Mouse (Mus musculus) neural tube, embryonic 14.5 days (tissue): ENCODE results near the gene Galp. TPM values are rescaled to one million over a fixed set of nuclear protein-coding genes. Genes with fewer than 3 reads are reported as not detected.
"Not testable (repeated sequence)": the region's sequence is repeated elsewhere in the genome, so short reads cannot be mapped to it uniquely, and the experiment has no call there.

ENCODE experiments used
- ATAC-seq: fragments of 200-750 bp; cut with Nextera tagmentation; 2 replicates; pipeline ENCODE4 v1.8.0; 2017; ENCODE audit warnings: low read depth, mild to moderate bottlenecking, moderate TSS enrichment, moderate library complexity
- H3K27ac ChIP-seq: fragments of 300-500 bp; sonication (generic); 2 replicates; pipeline ENCODE4 v1.5.1; 2014; ENCODE audit warnings: low read depth, mild to moderate bottlenecking, control low read depth, low read length, moderate library complexity, mixed read lengths
- H3K27me3 ChIP-seq: fragments of 300-500 bp; sonication (generic); 2 replicates; pipeline ENCODE4 v1.6.1; 2014; ENCODE audit warnings: low read length; ENCODE audit not compliant: control insufficient read depth, insufficient read depth
- H3K36me3 ChIP-seq: fragments of 300-500 bp; sonication (generic); 2 replicates; pipeline ENCODE4 v1.6.1; 2014; ENCODE audit warnings: low read length, mixed read lengths; ENCODE audit not compliant: control insufficient read depth, insufficient read depth
- H3K4me1 ChIP-seq: fragments of 300-500 bp; sonication (generic); 2 replicates; pipeline ENCODE4 v1.6.1; 2014; ENCODE audit warnings: low read length; ENCODE audit not compliant: control insufficient read depth, insufficient read depth
- H3K4me2 ChIP-seq: fragments of 300-500 bp; sonication (generic); 2 replicates; pipeline ENCODE4 v1.6.1; 2014; ENCODE audit warnings: mild to moderate bottlenecking, low read depth, low read length, control low read depth
- H3K4me3 ChIP-seq: fragments of 300-500 bp; sonication (generic); 2 replicates; pipeline ENCODE4 v1.5.1; 2014; ENCODE audit warnings: low read depth, low read length, control low read depth, mixed read lengths
- H3K9ac ChIP-seq: fragments of 300-500 bp; sonication (generic); replicated peaks from 2 replicates; pipeline ENCODE4 v1.6.1; 2014; ENCODE audit warnings: low read depth, mild to moderate bottlenecking, control low read depth, low read length, mixed read lengths
- H3K9me3 ChIP-seq: fragments of 300-500 bp; sonication (generic); 2 replicates; pipeline ENCODE4 v1.6.1; 2016; ENCODE audit warnings: low read length; ENCODE audit not compliant: control insufficient read depth
- WGBS: fragments of 180-500 bp; shearing (Covaris S2); extraction: QIAGEN DNeasy Blood & Tissue Kit; methylation state at CpG from one replicate; pipeline ENCODE4 v1.1.7; 2014; 5-methylcytosine and 5-hydroxymethylcytosine counted together
- polyA plus RNA-seq: library from polyadenylated mRNA; unstranded; fragments of >200 nt; fragmentation: Nextera tagmentation; extraction: Ambion mirVana; gene quantifications from 2 replicates; pipeline ENCODE4 v1.2.1, GENCODE M21; 2014

Galp gene
- polyA plus RNA-seq, 1 experiment from 2014 or later: not detected

DNA sequence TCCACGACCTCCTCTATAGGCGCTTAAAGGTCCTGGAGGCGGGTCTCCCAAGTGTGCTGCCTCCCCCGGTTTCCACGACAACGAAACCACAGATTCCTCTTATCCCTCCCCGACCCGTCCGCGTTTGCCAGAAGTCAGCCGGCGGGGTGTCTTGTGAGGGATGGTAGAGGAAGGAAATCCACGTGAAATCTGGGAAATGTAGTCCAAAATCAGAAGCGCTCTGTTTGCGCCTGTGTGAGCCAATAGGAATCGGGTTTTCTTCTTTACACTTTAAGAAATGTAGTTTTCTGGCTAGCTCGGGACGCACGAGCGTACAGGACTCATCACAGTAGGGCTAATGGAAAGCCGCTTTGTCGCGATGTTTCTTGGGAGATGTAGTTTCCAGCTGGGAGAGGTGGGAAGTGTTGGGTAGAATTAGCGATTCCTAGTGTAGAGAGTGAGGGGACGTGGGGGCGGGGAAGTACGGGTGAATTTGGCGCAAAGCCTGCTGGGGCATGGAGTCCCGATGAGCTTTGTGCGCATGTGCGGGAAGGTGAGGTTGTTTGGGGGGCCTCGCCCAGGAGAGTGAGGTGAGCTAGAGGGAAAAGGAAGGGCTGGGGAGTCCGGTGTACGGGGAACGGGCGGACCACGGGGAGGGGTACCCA, 24.8 kb upstream of the Galp start, which contains the start of gene Zfp444:
Gene Zfp444, plus strand, starts transcription at position 221 of the 644 bp plus-strand sequence.
- Histone ChIP-seq H3K4me2 (peak within 1 kb of the TSS; percentile 82), H3K4me1 (peaks cover 6% of the 10 kb centered on the region; the same call in 1 of the 2 replicates), H3K9ac (peak within 1 kb of the TSS; percentile 61), H3K27ac (peak within 1 kb of the TSS; percentile 84), H3K4me3 (peak within 1 kb of the TSS; percentile 61), H3K9me3 (no peaks in the 10 kb centered on the region), H3K36me3 (no peaks in the 10 kb centered on the region), H3K27me3 (no peaks in the 10 kb centered on the region)
- WGBS: under 1% methylated on average over 37 of the region's 37 CpGs
- ATAC-seq: peak; percentile 96

DNA sequence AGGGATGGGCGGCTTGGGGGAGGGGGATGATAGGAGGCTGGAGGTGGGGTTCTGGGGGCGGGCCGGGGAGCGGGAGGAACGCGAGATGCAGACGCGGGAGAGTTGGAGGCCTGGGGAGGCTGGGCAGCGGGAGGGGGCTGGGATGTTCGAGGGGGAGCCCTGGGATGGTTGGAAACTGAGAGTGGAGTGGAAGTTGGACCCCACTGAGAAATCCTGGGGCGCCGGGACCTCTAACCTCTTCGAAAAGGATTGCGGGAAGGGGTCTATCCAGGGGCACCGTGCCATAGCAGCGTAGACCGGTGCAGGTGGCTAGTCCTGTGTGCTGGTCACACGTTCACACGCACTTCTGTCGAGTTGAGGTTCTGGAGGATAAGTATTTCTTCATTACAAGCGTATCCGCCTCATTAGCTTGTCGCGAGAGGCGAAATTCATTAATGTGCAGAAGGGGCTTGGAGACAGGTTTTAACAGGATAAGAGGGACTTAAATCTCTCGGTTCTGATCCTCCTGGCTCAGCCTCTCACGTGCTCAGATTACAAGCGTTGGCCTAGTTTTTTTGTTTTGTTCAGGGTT, 24.1 kb upstream of the Galp start:
- Histone ChIP-seq H3K27ac (peak overlapping the region; percentile 23; the same call in 1 of the 2 replicates), H3K4me1 (peaks cover 6% of the 10 kb centered on the region; the same call in 1 of the 2 replicates), H3K9me3 (no peaks in the 10 kb centered on the region), H3K4me3 (peak overlapping the region; percentile 61), H3K27me3 (no peaks in the 10 kb centered on the region), H3K9ac (peak overlapping the region; percentile 61), H3K4me2 (peak overlapping the region; percentile 75), H3K36me3 (no peaks in the 10 kb centered on the region)
- ATAC-seq: peak; percentile 31
- WGBS: under 1% methylated on average over 28 of the region's 28 CpGs

DNA sequence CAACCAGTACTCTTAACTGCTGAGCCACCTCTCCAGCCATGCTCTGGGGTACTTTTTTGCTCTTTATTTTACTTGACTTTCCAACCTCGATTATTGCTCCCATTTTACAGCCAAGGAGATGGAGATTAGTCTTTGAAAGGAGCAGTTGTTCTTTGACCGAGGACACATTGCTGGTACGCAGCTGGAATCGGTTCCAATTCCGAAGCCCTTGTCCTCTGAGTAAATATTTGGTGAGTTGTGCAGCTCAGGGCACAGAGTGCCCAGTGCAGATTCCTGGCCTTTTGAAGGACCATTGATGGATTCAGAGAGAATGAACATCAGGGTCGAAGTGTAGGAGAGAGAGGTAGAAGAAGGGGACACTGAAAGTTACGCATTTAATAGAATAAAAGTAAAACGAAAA, 23.0 kb upstream of the Galp start:
- H3K4me1 ChIP-seq: peaks cover 6% of the 10 kb centered on the region; the same call in 1 of the 2 replicates
- WGBS: 86% methylated on average over 8 of the region's 8 CpGs
- no peak overlapping the region for H3K4me2 ChIP-seq
- no peak overlapping the region for H3K9ac ChIP-seq
- H3K27ac ChIP-seq: no peak overlapping the region
- no peak for ATAC-seq
- H3K4me3 ChIP-seq: no peak overlapping the region
- no peaks in the 10 kb centered on the region for H3K27me3 ChIP-seq
- no peaks in the 10 kb centered on the region for H3K9me3 ChIP-seq
- no peaks in the 10 kb centered on the region for H3K36me3 ChIP-seq

DNA sequence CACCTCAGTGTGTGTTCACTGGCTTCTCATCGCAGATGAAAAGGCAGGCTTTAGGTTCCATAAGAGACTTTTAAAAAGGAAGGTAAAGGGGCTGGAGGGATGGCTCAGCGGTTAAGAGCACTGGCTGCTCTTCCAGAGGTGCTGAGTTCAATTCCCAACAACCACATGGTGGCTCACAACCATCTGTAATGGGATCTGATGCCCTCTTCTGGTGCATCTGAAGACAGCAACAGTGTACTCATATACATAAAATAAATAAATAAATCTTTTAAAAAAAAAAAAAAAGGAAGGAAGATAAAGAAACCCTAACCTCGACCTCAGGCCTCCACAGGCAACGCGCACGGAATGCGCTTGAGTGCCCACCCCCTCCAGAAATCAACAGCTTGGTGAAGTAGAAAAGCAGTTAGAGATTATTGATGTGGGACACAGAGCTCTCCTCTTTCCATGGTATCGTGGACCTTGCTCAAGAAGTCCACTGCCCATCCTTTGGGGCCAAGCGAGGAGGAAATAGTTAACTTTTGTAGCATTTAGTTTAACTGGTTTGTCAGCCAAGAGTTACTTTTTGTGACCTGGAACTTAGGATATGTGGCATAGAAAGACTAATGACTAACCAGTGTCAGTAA, 22.4 kb upstream of the Galp start:
- not testable (repeated sequence) for H3K36me3 ChIP-seq, ATAC-seq, H3K9me3 ChIP-seq, H3K4me3 ChIP-seq, H3K9ac ChIP-seq, H3K27ac ChIP-seq, H3K27me3 ChIP-seq, H3K4me1 ChIP-seq, H3K4me2 ChIP-seq
- 88% methylated on average over 9 of the region's 9 CpGs for WGBS

DNA sequence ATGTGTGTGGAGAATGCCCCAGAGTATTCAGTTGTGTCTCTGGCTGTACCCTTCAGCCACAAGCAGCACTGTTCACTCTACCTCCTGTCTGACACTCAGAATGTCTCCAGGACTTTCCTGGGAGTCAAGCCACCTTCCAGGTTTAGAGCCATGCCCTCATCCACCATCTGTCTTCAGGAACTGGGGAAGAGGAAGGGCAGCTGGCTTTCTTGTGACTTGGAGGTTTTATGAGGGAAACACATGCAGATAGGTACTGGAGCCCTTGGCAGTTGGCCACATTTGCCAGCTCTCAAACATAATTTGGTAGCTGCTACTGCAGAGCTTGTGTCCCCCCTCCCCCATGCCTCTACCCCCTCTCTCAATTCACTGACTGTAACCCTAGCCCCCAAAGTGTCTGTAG, 17.9 kb upstream of the Galp start:
- Histone ChIP-seq H3K9me3 (no peaks in the 10 kb centered on the region), H3K9ac (no peak overlapping the region), H3K4me1 (no peaks in the 10 kb centered on the region), H3K4me2 (no peak overlapping the region), H3K27me3 (no peaks in the 10 kb centered on the region), H3K4me3 (no peak overlapping the region), H3K36me3 (0 out of 2 replicates have a peak, but pooled peaks cover 4% of the 10 kb centered on the region), H3K27ac (no peak overlapping the region)
- no peak for ATAC-seq

DNA sequence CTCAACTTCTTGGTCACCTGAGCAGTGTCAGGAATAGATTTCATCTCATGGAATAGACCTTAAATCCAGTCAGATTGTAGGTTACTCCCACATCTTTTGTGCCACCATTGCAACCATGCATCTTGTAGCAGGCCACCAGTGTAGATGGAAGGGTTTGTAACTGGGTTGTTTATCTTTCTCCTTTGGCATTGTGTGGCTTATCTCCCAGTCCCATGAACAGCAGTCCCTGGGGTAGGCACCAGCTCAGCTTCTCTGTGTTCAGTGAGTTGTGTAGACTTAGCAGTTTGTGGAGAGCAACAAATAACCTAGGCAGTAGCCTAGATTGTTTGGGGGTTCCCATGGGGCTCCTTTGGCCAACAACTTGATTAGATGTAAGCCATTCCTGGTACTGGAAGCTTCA, 14.0 kb upstream of the Galp start:
- H3K27me3 ChIP-seq: no peaks in the 10 kb centered on the region
- H3K27ac ChIP-seq: no peak overlapping the region
- no peak overlapping the region for H3K9ac ChIP-seq
- ATAC-seq: no peak
- H3K9me3 ChIP-seq: no peaks in the 10 kb centered on the region
- H3K36me3 ChIP-seq: peaks cover 26% of the 10 kb centered on the region; the same call in 1 of the 2 replicates
- no peak overlapping the region for H3K4me3 ChIP-seq
- H3K4me1 ChIP-seq: no peaks in the 10 kb centered on the region
- no peak overlapping the region for H3K4me2 ChIP-seq

DNA sequence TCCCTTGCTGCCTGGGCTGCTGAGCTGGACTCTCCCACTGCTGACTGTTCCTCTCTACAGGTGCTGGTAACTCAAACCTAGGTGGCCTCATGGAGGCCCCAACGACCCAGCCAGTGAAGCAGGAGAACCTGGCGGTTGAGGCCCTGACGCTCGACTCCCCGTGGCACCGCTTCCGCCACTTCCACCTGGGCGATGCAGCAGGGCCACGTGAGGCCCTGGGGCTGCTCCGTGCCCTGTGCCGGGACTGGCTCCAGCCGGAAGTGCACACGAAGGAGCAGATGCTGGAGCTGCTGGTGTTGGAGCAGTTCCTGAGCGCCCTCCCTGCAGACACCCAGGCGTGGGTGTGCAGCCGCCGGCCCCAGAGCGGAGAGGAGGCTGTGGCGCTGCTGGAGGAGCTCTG, 13.1 kb upstream of the Galp start:
- no peaks in the 10 kb centered on the region for H3K9me3 ChIP-seq
- H3K9ac ChIP-seq: no peak overlapping the region
- H3K4me1 ChIP-seq: no peaks in the 10 kb centered on the region
- H3K27ac ChIP-seq: no peak overlapping the region
- peaks cover 33% of the 10 kb centered on the region; the same call in 1 of the 2 replicates for H3K36me3 ChIP-seq
- 94% methylated on average over 19 of the region's 19 CpGs for WGBS
- ATAC-seq: no peak
- H3K4me2 ChIP-seq: no peak overlapping the region
- no peak overlapping the region for H3K4me3 ChIP-seq
- H3K27me3 ChIP-seq: no peaks in the 10 kb centered on the region

DNA sequence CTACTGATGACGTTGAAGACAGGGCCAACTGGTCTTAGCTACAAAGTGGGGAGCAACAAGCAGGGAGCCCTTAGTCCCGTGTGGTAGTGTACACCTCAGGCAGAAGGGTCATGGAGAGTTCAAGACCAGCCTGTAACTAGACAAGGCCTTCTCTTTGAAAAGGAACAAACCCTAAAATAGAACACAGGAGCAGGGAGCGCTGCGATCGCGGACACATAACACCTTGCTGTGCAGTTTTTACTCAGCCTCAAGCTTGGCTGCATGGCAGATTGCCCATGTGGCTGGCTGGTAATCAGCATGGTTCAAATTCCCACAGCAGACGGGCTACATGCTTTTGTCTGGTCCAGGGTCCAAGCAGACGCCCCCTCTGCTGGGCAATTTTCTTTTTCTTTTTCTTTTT, 12.4 kb upstream of the Galp start:
- Histone ChIP-seq H3K4me2 (no peak overlapping the region), H3K4me3 (no peak overlapping the region), H3K9ac (no peak overlapping the region), H3K27ac (no peak overlapping the region), H3K36me3 (peaks cover 36% of the 10 kb centered on the region; the same call in 1 of the 2 replicates), H3K4me1 (no peaks in the 10 kb centered on the region), H3K27me3 (no peaks in the 10 kb centered on the region), H3K9me3 (no peaks in the 10 kb centered on the region)
- ATAC-seq: no peak
- 92% methylated on average over 8 of the region's 8 CpGs for WGBS

DNA sequence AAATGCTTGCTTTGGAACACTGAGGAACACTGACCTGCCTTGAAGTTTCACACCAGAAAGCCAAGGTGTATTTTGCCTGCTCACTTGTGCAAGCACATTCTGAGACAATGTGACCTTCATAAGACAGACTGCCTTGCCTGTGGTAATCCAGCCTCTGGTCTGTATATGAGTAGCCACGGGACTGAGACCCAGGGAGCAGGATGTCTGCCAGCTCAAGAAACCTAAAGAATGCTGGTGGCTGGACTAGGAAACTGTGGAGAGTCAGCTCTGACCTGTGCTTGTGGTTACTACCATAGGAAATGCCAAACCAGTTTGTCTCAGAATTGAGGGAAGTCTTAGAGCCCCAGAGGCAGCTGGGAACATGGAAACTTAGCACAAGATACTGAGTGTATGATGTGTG, 11.5 kb upstream of the Galp start:
- WGBS: 96% methylated on average over 1 of the region's 1 CpGs
- no peaks in the 10 kb centered on the region for H3K9me3 ChIP-seq
- ATAC-seq: no peak
- no peaks in the 10 kb centered on the region for H3K27me3 ChIP-seq
- H3K9ac ChIP-seq: no peak overlapping the region
- no peaks in the 10 kb centered on the region for H3K4me1 ChIP-seq
- peaks cover 43% of the 10 kb centered on the region; the same call in 1 of the 2 replicates for H3K36me3 ChIP-seq
- H3K4me2 ChIP-seq: no peak overlapping the region
- H3K4me3 ChIP-seq: no peak overlapping the region
- H3K27ac ChIP-seq: no peak overlapping the region
